Mouse (Mus musculus): ENCODE data around the gene Stam2.

Stam2 gene

DNA sequence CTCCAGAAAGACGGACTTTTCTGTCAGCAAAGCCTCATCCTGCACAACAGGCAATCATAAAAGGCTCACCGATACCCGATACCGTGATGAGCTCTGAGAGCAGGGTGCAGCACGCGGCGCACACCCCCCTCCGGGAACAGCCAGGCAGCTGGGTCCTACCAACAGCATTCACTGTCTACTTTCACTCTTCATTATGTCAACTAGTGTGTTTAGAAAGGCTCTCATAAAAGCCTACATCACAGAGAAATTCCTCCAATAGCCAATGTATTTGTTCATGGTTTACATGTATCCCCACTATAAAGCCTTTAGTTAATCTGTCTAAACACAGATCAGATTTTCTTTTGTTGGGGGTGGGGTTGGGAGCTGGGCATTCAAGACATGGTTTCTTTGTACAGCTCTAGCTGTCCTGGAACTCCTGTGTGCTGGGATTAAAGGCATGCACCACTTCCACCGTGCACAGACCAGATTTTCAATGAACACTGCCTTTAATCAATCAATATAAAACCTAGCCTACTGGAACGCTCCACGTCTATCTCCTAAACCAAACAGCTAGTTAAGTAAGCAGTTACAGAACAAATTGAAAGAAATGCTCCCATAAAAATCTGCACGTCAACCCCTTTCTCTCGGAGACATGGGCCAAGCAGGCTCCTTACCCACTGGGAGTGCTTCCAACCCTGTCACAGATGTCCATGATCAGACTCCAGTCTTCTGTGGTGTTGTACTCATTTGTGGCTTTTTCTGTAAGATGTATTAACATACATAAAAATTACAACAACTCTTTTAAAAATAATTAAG is 21.7 kb downstream of the Stam2 start:
- no peak for DNase-seq

DNA sequence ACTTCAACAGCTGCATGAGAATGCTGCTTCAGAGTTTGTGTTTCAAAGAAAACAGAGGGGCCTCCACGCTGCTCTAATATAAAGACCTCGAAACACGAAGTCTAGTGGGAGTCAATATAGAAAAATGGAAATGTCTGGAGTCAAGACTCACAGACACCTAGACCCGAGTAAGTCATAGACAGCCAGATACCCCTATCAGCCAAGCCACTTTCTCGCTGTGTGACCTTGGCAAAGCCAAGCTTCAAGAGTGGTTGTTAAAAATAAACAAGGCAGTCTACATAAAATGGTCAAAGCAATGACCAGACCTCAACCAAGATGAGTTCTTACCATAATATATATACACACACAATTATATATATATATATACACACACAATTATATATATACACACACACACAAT is 25.0 kb downstream of the Stam2 start:
- no peak for DNase-seq

DNA sequence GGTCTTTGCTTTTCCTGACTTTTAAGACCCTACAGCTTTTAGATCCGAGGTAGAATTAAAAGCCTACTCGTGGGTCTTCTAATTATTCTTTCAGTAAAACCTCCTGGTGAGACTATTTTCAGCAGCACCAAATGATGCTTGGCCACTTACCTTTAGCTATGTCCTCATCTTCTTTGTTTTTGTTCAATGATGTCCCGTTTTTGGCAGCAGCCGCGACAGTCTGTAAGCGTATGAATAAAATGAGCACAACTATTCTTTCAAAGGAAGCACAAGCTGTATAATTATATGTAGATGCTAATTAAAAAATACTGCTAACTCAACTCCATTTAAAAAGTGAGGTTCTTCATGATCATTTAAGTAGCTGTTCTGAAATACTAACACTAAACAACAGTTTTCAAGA is 26.5 kb downstream of the Stam2 start:
- peak; percentile 26 for DNase-seq

DNA sequence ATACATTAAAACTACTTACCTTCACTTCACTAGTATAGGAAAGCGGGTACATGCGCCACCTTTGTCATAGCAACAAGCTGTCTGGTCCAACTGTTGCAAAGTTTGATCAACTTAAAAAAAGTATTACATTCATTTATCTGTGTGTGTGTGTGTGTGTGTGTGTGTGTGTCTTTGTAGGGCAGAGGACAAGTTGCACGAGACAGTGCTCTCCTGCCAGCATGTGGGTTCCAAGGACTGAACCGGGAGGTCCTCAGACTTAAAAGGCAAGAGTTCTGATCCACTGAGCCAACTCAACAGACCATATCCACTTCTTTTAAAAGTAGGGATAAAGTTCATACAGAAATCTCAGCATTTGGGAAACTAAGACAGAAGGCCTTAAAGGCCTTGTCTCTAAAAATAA is 28.0 kb downstream of the Stam2 start:
- no peak for DNase-seq

DNA sequence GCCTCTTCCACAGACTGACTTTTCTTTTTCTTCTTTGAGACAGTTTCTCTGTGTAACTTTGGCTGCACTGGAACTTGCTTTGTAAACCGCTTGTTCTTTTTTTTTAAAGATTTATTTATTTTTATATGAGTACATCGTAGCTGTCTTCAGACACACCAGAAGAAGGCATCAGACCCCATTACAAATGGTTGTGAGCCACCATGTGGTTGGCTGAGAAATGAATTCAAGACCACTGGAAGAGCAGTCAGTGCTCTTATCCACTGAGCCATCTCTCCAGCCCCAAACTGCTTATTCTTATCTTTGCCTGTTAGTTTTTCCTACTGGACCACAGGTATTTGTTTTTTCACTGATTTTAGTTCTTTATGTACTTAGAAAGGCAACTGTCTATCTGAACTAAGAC is 31.3 kb downstream of the Stam2 start:
- DNase-seq, result no peak

DNA sequence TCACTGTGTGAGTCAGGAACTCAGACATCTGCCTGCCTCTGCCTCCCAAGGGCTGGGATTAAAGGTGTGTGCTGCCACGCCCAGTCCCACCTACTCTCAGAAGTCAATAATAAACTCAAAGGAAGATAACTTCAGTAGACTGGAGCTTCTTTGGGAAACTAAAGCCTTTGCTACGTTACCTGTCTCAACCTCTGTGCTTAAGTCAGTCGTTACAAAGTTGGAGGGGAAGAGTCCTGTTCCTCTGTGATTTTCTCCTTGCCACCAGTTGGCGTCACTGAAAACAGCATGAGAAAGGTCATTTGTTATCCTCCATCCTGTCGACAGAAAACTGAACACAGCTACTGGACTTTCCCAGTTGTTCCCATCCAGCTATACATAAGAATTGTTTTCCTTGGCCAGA is 32.7 kb downstream of the Stam2 start:
- DNase-seq, result no peak

DNA sequence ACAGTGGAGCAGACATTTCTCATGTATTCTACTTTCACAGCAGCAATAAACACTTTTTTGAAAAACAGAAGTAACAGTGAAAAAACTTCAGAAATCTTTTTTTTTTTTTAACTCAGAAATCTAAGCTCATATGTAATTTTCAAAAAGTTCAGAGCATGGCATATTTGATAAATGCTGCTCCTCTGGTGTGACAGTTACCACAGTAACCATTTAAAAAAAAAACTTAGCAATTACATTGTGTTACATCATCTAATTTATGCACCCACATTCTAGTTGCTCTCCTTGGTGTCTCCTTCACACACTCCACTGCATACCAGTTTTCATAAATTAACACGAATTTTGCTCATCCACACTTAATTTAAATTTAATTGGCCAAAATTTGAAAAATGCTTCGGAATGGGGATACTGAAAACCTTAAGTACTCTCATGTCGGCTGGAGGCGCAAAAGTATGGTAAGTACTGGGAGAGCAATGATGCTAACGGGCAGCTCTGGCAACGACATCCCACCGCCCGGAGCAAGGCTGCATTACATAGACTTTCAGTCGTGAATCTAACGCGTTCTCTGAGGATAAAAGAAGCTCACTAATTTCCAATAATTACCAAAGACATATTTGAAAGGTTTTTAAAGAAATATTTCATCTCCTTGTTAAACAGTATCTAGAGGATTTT is 40.6 kb downstream of the Stam2 start:
- DNase-seq, result no peak

DNA sequence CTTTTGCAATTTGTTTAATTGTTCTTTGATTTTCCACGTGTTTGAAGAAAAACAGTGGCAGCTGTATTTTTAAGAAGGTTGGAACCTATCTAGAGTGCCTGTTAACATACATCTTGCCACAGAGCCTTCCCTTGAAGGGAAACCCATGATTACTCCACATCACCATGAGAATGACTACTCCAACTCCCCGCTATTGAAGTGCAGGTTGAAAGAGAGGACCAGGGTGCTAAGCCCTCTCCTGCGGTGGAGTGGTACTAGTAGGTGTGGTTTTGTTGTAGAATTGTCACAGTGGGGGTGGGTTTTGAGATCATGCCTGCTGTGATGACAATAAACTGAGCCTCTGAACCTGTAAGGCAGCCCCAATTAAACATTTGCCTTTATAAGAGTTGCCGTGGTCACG is 41.7 kb downstream of the Stam2 start:
- no peak for DNase-seq

DNA sequence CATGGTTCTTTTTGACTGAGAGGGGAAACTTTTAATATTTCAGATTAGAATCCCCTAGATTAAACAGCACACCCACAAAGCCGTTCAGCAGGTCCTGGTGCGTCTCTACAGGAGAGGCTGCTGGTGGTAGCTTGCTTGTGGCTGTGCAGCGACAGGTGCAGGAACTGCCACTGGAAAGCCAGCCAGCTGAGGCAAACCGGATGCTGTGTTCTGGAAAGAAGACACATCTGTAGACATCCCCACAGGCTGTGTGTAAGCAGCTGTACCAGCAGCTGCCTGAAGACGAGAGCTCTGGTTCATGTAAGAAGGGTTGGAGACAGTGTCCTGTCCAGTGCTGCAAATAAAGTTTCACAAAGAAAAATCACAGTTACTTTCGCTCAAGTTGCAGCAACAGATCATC is 47.5 kb downstream of the Stam2 start:
- DNase-seq, result no peak

DNA sequence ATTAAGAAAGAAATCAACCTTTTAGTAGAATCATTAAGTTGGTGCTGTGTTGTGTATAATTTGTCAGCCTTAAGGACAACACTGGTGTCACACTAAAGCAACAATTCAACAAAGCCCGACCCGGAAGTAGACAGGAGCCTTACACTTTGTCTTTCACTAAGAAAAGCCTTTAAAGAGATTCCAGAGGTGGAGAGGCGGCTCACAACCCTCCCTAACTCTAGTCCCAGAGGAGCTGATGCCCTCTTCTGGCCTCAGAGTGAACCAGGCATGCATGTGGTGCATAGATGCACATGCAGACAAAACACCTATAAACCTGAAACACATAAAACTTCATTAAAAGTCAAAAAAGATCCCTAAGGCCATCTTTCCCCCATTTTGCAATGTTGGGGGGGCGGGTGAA is 50.3 kb downstream of the Stam2 start:
- DNase-seq, result no peak

DNA sequence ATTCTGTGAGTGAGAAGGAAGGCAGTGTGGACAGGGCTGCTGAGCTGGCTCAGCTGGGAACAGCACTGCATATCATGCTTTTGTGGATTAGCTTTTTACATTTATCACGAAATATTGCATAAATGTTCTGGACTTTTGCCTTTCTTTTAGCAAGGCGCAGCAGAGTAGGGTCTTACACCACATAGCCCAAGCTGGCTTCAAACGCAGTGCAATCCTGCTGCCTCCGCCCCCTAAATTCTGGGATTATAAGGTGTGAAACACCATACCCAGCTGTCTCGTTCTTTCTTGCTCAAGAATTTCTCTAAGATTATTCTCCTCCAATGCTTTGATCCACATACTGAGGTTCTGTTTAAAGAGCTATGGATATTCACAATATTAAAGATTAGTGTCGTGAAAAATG is 55.5 kb downstream of the Stam2 start:
- no peak for DNase-seq

DNA sequence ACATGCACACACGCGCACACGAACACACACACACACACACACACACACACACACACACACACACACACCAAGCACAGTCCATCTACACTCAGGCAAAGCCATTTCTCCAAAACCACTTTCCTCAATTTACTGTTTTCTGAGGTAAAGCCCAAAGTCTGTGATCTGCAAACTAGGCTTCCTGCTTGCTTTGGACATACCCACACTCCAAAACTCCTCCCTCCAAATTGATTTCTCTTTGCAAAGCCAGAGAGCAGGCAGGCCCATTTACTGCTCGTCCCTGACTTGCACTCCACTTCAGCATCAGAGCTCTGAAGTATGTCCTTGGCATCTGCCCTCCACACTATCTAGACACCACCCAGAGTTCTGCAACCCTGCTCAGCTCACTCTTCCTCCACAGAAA is 64.5 kb downstream of the Stam2 start:
- DNase-seq, result no peak

DNA sequence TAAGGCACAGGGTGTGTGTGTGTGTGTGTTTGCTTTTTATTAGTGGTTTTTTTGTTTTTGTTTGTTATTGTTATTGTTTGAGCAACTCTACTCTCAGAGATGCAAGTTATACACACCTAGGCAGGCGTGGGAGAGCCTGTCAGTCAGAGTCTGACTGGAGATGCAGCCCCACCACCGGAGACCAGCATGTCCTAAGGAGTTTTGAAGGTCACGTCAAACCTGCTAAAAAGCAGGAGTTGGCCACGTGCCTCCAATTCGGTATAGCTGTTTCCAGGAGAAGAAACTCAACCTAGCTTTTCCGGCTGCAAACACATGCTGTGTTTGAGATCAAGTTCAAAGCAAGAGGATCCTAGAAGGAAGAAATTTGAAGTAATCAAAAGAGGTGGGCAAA is 65.2 kb downstream of the Stam2 start:
- peak; percentile 37 for DNase-seq

DNA sequence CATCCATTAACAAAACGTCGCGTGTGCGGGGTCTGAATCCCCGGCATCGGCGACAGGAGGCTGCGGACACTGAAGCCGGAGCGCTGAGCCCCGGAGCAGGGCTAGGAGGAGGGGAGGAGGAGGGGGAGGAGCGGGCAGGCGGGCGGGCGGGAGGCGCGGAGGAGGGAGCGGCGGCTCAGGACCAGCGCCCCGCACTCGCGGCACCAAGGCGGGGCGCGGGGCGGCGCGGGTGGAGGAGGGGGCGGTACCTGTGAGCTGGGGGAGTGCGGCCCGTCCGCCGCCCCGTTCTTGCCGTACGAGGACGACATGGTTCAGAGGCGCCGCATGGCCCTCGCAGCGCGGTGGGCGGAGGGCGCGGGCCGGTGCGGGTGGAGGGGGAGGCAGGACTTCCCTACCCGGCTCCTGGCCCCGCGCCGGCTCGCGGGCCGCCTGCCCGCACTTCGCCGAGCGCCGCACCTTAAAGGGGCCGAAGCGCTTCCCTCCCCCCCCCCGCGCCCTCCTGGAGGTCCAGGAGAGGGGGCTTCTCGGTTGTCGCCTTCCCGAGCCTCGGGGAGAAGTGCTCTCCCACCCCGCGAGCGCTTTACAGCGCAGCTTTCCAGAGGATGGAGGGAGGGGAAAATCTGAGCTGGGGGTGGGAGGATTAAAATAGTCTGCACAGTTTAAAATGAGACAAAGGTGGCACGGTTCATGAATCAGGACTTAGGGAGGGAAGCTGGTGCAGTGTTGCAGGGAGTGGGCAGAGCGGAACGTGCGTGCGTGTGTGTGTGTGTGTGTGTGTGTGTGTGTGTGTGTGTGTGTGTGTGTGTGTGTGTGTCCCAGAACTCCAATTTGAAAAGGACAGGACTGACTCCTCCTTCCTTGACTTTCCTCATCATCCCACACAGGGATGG is 65.8 kb downstream of the Stam2 start, which contains the start of gene Cacnb4:
Gene Cacnb4 (minus strand): TSS at position 809 of the 890 bp plus-strand sequence.
- peak; percentile 67 for DNase-seq

DNA sequence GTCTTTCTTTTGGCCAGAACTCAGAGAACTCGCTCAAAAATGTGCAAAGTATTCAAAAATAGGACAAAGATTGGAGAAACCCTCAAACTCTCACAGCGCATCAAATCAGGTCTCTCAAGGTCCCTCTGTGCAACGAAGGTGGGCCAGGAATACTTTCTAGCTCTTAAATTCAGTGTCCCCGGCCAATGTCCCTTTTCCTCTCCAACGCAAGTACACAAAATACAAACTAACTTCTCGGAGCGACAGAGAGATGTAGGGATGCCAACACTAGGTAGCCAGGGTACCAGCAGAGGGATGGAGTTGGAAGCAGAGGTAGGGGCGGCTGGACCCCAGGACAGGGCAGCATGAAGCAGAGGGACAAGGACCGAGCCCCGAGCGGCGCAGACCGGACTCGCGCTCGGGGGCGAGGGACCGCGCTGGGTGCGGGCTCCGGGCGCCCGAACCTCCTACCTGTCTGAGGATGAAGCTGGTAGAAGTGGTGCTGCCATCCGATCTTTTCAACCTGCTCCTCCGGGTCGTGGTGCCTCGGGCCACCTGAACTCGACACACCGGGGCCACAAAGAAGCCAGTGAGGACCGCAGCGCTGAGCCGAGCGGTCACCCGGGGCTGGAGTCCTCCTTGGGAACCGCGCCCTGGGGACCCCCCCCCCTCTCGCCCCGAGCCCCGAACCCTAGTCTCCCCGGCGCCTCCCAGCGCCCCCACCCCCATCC is 66.6 kb downstream of the Stam2 start:
- DNase-seq, result no peak

DNA sequence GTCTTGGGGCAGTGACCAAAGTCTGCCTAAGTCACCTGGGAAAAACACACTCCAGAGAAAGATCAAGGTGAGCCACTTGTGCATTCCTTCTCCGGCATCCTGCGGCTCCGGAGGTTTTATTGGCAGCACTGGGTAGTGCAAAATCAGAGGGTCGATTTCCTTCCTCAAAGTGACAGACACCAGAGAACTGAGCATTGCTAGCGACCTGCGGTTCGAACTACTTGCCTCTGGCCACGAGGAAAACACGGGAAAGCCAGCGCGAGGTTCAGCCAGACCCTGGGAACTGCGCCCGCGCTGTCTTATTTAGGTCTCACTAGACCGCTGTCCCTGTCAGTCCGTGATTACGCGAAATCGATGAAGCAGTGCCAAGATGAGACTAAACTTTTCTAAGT is 67.2 kb downstream of the Stam2 start:
- DNase-seq, result peak; percentile 25

DNA sequence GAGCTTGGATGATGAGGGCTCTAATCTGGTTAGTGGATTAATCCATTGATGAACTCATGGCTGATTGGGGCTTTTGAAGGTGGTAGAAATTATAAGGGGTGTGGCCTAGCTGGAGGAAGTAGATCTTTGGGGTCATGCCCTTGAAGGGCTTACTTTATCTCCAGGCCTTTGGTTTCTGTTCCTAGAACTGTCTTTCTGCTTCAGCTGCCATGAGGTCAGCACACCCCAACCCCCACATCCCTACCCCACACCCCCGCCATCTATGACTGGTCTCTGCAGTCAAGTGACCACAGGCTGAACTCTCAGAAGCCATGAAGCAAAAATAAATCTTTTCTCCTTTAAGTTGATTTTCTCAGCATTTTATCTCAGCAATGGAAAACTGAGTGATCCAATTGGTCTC is 68.9 kb downstream of the Stam2 start:
- DNase-seq, result no peak

DNA sequence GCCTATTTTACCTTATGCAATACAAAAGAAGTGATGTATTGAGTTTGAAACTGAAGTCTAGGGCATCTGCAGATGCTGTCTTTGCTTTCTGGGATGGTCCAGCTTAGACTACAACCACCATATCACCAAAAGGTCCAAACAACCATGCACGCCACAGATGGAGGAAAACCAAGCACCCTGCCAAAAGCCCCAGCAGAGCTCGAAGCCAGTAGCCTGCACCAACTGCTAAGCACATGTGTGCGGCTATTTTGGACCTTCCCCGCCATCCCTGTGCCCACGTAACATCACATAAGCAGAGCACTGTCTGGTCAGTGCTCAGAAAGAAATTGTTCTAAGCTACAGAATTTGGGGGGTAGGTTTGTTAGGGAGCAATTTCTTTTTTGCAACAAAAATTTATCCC is 71.3 kb downstream of the Stam2 start:
- no peak for DNase-seq

DNA sequence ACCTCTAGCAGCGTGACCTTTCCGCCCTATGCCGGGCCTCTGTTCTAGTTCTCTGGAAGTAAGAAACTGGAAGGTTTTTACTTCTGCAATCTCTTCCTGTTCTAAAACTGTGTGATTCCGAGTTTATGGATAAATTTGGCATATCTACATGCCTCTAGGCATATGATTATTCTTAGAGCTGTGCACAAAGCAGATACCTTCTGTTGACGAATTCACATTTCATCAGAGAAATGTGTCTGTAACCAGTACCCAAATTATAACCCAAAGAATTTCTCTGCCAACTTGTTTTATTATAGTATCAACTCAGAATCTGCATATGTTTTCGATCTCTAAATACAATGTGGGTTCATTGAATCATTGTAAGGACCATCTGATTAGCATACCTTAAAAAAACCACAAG is 73.6 kb downstream of the Stam2 start:
- no peak for DNase-seq

DNA sequence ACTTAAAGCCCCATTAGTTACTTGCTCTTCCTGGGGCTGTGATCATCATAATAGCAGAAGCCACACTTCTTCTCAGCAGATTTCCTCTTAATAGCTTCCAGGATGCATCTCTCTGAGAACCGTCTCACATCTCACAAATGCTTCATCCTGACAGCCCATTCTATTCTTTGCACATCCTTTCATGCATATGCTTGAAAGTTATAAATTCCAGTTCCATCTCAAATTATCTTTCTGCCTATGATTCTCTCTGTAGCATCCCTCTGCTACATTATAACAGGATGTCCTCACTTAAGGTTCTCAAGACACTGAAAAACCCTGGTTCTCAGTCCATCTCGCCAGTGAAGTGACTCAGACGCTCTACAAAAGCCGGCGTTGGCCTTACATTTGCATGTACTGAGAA is 85.4 kb downstream of the Stam2 start:
- DNase-seq, result no peak

DNA sequence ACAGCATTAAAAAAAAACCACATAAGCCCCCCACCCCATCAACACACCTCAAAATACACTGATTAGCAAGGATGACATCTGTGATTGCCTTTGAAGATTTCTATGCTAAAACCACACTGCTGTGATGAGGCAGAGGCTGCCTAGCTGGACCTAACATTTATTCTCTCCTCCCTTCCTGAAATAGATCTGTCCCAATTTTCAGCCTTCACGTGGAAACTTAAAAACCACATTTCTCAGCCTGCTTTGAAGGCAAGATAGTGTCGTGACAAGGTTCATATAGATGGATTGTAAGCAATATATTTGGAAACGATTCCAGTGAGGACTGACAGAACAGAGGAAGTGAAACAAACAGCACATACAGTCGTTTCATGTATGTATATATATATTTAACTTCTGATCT is 87.5 kb downstream of the Stam2 start:
- DNase-seq, result no peak

DNA sequence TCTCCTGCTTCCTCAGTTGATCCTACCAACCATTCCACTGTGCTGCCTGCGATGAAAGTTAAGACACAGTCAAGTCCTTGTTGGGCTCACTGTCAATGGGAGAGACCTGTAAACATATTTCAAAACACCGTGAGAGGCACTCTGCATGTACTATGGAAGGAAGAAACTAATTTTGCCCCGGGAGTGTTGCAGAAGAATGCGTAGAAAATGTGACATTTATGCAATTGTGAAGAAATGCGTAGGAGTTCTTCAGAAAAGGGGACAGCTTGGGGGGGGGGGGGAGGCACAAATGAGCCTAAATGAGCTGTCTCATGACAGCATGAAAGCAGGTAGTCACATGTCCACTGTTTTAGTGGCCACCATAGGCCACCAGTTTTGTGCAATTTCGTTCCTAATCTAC is 90.5 kb downstream of the Stam2 start:
- no peak for DNase-seq
